Mouse (Mus musculus): ENCODE results near the gene Cd48. TPM values are rescaled to one million over a fixed set of nuclear protein-coding genes. Genes with fewer than 3 reads are reported as not detected.

The Cd48 gene
- 0.70 TPM in 1 of 2 replicates, not detected in the other for polyA plus RNA-seq (2012; ENCODE audit: insufficient read depth, low replicate concordance)

DNA sequence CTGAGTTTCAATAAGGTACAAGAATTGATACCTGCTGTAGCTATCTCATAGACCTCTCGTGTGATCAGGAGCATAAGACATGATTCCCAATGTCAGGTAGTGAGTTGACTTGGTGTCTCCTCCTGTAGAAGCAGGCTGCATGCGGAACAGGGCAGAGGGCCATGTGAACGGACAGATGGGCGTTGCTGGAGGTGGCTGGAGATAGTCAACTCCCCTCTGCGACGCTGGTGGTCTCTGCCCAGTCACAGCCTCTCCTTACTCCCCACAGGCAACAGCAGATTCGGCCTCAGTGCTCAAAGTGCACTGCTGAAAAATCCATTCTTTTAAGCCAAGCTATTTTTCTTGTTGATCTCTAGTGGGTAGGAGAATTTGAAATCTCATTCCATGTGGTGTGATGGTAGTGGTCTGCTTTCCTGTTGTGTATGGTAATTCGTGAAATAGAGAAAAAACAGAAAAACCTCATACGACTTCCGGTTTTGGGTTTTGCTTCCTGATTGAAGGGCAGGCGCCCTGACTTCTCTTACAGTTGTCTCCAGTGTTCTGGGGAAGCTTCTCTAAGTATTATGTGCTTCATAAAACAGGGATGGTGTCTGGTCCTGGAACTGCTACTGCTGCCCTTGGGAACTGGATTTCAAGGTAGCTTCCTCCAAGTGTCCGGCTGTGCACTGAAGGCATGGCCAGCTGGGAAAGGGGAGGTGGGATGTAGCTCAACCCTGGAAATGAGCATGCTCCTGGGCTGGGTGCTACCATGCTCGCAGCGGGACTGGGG, at the start of gene Cd48:
Gene Cd48 (plus strand): TSS at position 479 of the 769 bp plus-strand sequence.
- Histone ChIP-seq H3K9me3 (0 out of 2 replicates have a peak, but pooled peaks cover 4% of the 10 kb centered on the region), H3K4me3 (replicated peaks) (peak within 1 kb of the TSS; percentile 90), H3K27me3 (replicated peaks) (no peaks in the 10 kb centered on the region), H3K36me3 (replicated peaks; ENCODE audit: low read length) (peaks cover 13% of the 10 kb centered on the region), H3K4me1 (peaks cover 38% of the 10 kb centered on the region)
- no peak for TF ChIP-seq GATA1 (IDR thresholded peaks at IDR 0.05; ENCODE audit: borderline replicate concordance, low read length)
- no peak for TF ChIP-seq FLI1 (IDR thresholded peaks at IDR 0.05; ENCODE audit: low read length)

- peaks cover 5% of the 10 kb centered on the region for H3K36me3 ChIP-seq (replicated peaks; ENCODE audit: low read length)
- no peaks in the 10 kb centered on the region for H3K9me3 ChIP-seq
Measured at GRCm38 (mm10) chr1:171635696-171636095, 46.1 kb upstream of the Cd48 start.

GRCm38 (mm10) chr1:171637101-171637500, 44.7 kb upstream of the Cd48 start:
- Histone ChIP-seq H3K4me1 (peaks cover 46% of the 10 kb centered on the region), H3K9me3 (no peaks in the 10 kb centered on the region), H3K27me3 (replicated peaks) (peaks cover 8% of the 10 kb centered on the region), H3K4me3 (replicated peaks) (no peak overlapping the region), H3K36me3 (replicated peaks; ENCODE audit: low read length) (peaks cover 5% of the 10 kb centered on the region)
- TF ChIP-seq FLI1 (IDR thresholded peaks at IDR 0.05; ENCODE audit: low read length), result no peak

More at GRCm38 (mm10) chr1:171635696-171636095, 46.1 kb upstream of the Cd48 start:
- H3K27me3 ChIP-seq (replicated peaks), result peaks cover 8% of the 10 kb centered on the region
- H3K4me3 ChIP-seq (replicated peaks), result no peak overlapping the region
- H3K4me1 ChIP-seq, result peaks cover 46% of the 10 kb centered on the region
- TF ChIP-seq GATA1 (IDR thresholded peaks at IDR 0.05; ENCODE audit: borderline replicate concordance, low read length) (no peak), FLI1 (IDR thresholded peaks at IDR 0.05; ENCODE audit: low read length) (no peak)

GRCm38 (mm10) chr1:171638686-171639085, 43.1 kb upstream of the Cd48 start:
- peaks cover 2% of the 10 kb centered on the region for H3K36me3 ChIP-seq (replicated peaks; ENCODE audit: low read length)

GRCm38 (mm10) chr1:171640796-171641195, 41.0 kb upstream of the Cd48 start:
- TF ChIP-seq FLI1 (IDR thresholded peaks at IDR 0.05; ENCODE audit: low read length) (no peak), GATA1 (IDR thresholded peaks at IDR 0.05; ENCODE audit: borderline replicate concordance, low read length) (no peak)
- no peak overlapping the region for H3K4me3 ChIP-seq (replicated peaks)
- peaks cover 46% of the 10 kb centered on the region for H3K4me1 ChIP-seq
- no peaks in the 10 kb centered on the region for H3K9me3 ChIP-seq
- no peaks in the 10 kb centered on the region for H3K36me3 ChIP-seq (replicated peaks; ENCODE audit: low read length)
- peaks cover 6% of the 10 kb centered on the region for H3K27me3 ChIP-seq (replicated peaks)

More at GRCm38 (mm10) chr1:171638686-171639085, 43.1 kb upstream of the Cd48 start:
- H3K4me1 ChIP-seq, result peaks cover 44% of the 10 kb centered on the region
- peaks cover 8% of the 10 kb centered on the region for H3K27me3 ChIP-seq (replicated peaks)
- H3K4me3 ChIP-seq (replicated peaks), result no peak overlapping the region
- H3K9me3 ChIP-seq, result no peaks in the 10 kb centered on the region
- TF ChIP-seq FLI1 (IDR thresholded peaks at IDR 0.05; ENCODE audit: low read length) (no peak), GATA1 (IDR thresholded peaks at IDR 0.05; ENCODE audit: borderline replicate concordance, low read length) (no peak)

DNA sequence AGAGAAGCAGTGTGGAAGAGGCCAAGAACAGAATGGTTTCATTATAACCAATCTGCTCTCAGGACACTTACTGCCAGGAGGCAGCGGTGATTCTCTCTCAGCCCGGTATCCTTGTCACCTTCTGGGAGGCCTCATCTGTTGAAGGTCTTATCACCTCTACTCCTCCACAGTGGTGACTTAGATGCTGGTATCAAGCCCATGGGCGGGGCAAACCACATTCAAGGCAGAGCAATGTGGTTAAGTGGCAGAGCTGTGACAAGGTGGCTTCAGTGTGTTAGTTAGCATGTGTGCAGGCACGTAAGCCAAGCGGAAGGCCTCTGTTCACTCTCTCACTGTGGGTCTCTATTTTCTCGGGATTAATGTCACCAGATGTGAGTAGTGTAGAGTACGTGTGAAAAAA, 38.2 kb upstream of the Cd48 start:
- no peaks in the 10 kb centered on the region for H3K9me3 ChIP-seq
- peaks cover 4% of the 10 kb centered on the region for H3K27me3 ChIP-seq (replicated peaks)
- TF ChIP-seq GATA1 (IDR thresholded peaks at IDR 0.05; ENCODE audit: borderline replicate concordance, low read length) (no peak), FLI1 (IDR thresholded peaks at IDR 0.05; ENCODE audit: low read length) (no peak)
- H3K4me1 ChIP-seq, result peaks cover 30% of the 10 kb centered on the region
- peak overlapping the region; percentile 59 for H3K4me3 ChIP-seq (replicated peaks)
- no peaks in the 10 kb centered on the region for H3K36me3 ChIP-seq (replicated peaks; ENCODE audit: low read length)

DNA sequence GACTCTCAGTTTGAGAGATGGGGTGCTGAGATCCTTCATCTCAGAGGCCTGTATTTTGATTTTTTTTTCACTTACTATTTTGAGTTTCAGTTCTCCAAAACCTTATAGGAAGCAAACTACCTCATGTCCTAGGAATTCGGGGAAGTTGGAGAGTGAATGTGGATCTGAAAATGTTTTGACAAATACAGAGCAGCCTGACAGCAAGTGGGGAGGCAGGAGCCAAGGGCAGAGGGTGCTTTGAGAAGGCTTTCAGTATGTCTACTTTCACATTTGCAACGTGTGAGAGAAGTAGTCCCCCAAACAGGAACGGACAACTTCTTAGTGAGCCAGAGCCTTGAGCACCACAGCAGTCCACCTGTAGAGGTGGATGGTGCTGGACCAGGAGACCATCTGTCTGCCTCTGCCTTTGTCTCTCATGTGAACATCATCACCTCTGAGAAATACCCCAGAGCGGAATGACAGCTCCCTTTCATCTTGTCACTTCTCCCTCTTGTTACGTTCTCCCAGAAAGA, 35.3 kb upstream of the Cd48 start:
- peaks cover 16% of the 10 kb centered on the region for H3K4me1 ChIP-seq
- no peak for TF ChIP-seq FLI1 (IDR thresholded peaks at IDR 0.05; ENCODE audit: low read length)

DNA sequence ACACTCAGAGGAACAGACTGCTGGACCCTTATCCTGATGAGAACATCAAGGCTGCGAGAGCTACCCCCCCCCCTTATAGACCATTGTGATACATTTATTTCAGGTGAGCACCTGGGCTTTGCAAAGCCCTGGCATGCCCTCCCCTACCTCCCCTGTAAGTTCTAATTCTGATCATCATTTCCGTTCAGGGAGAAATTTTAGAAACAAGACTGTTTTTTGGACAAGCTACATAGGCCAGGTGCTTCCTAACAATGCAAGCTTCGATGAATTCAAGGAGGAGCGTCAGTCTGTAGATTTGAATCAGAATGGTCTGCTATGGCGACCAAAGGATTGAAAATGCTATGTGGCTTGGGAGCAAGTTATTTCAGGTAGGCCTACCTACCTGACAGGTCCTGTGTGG, 34.1 kb upstream of the Cd48 start:
- TF ChIP-seq GATA1 (IDR thresholded peaks at IDR 0.05; ENCODE audit: borderline replicate concordance, low read length), result no peak
- TF ChIP-seq FLI1 (IDR thresholded peaks at IDR 0.05; ENCODE audit: low read length), result no peak
- 0 out of 2 replicates have a peak, but pooled peaks cover 2% of the 10 kb centered on the region for H3K9me3 ChIP-seq
- H3K4me1 ChIP-seq, result peaks cover 6% of the 10 kb centered on the region
- peaks cover 6% of the 10 kb centered on the region for H3K27me3 ChIP-seq (replicated peaks)
- no peak overlapping the region for H3K4me3 ChIP-seq (replicated peaks)
- H3K36me3 ChIP-seq (replicated peaks; ENCODE audit: low read length), result no peaks in the 10 kb centered on the region

More for the DNA sequence above, 35.3 kb upstream of the Cd48 start:
- H3K9me3 ChIP-seq, result no peaks in the 10 kb centered on the region
- H3K36me3 ChIP-seq (replicated peaks; ENCODE audit: low read length), result no peaks in the 10 kb centered on the region
- H3K27me3 ChIP-seq (replicated peaks), result peaks cover 5% of the 10 kb centered on the region
- H3K4me3 ChIP-seq (replicated peaks), result peak overlapping the region; percentile 60

- H3K4me3 ChIP-seq (replicated peaks), result peak overlapping the region; percentile 30
- H3K4me1 ChIP-seq, result peaks cover under 1% of the 10 kb centered on the region
- TF ChIP-seq FLI1 (IDR thresholded peaks at IDR 0.05; ENCODE audit: low read length), result no peak
- no peak for TF ChIP-seq GATA1 (IDR thresholded peaks at IDR 0.05; ENCODE audit: borderline replicate concordance, low read length)
Measured at GRCm38 (mm10) chr1:171648840-171649239, 33.0 kb upstream of the Cd48 start.

DNA sequence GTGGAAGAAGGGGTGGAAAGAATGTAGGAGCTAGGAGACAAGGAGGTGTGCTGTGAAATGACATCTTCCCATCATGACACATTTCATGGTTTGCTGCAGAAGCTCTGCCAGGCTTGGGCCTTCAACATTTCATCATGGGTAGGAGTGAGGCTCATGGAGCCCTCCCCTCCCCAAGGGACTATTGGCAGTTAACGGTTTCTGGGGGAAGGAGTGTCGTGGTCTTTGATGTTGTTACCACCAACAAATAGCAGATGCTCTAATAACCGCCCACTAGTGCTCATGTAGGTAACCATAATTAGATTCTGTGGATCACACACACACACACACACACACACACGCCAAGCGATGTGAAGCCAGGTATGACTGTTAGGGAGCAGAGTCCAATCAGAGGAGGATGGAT, 29.1 kb upstream of the Cd48 start, which contains the start of gene Slamf7:
Gene Slamf7 (minus strand): TSS at position 302 of the 400 bp plus-strand sequence.
- Histone ChIP-seq H3K36me3 (replicated peaks; ENCODE audit: low read length) (no peaks in the 10 kb centered on the region), H3K27me3 (replicated peaks) (peaks cover 7% of the 10 kb centered on the region), H3K4me3 (replicated peaks) (no peak within 1 kb of the TSS), H3K9me3 (0 out of 2 replicates have a peak, but pooled peaks cover 3% of the 10 kb centered on the region), H3K4me1 (no peaks in the 10 kb centered on the region)
- no peak for TF ChIP-seq FLI1 (IDR thresholded peaks at IDR 0.05; ENCODE audit: low read length)
- TF ChIP-seq GATA1 (IDR thresholded peaks at IDR 0.05; ENCODE audit: borderline replicate concordance, low read length), result no peak

More at GRCm38 (mm10) chr1:171648840-171649239, 33.0 kb upstream of the Cd48 start:
- H3K9me3 ChIP-seq, result 0 out of 2 replicates have a peak, but pooled peaks cover 3% of the 10 kb centered on the region
- peaks cover 7% of the 10 kb centered on the region for H3K27me3 ChIP-seq (replicated peaks)
- no peaks in the 10 kb centered on the region for H3K36me3 ChIP-seq (replicated peaks; ENCODE audit: low read length)

Measured in megakaryocyte, embryonic 14.5 days (primary cell).